In genomic region chr11:33926551-33926950, GRCm38 (mm10) we compare ENCODE assay signal across 21 mouse cellular contexts. TPM values are rescaled to one million over a fixed set of nuclear protein-coding genes. Genes with fewer than 3 reads are reported as not detected.
A peak's percentile ranks its signal among the peaks of the same experiment; 100 is the strongest.
DNase-seq lines count a peak whose midpoint lies in the region; ATAC-seq and TF ChIP-seq lines count a peak whose summit lies in the region.
"Had no signal": no experiment of that assay in that cellular context is flagged by ENCODE, and none has a peak within 500 bp of the region (broad histone marks: within the 10 kb centered on the region; RNA-seq: fewer than 3 reads in every experiment).

No protein-coding gene starts in this region.

- peak; percentile 48 for DNase-seq in embryonic facial prominence, embryonic 14.5 days (ENCODE audit: low spot score)
- DNase-seq in embryonic facial prominence, embryonic 10.5 days (ENCODE audit: low spot score), result no peak
- DNase-seq in liver, result peak; percentile 41
- no peak for DNase-seq in gastrocnemius, adult 8-10 months (ENCODE audit: low spot score in 2 of 2)
- DNase-seq: adrenal gland, postnatal 25 days; cerebellum, adult 18-20 months; cerebellum, postnatal 36 days; gastrocnemius, adult 2 months; heart, adult 11 months; lung, postnatal 10 days; right cerebral cortex, postnatal 25 days had no signal

- no peak overlapping the region for H3K27ac ChIP-seq in embryonic facial prominence, embryonic 14.5 days (replicated peaks; ENCODE audit: low read depth, low read length)
- no peak overlapping the region for H3K27ac ChIP-seq in embryonic facial prominence, embryonic 10.5 days (replicated peaks)
- no peak overlapping the region for H3K27ac ChIP-seq in liver, embryonic 12.5 days
- no peak overlapping the region for H3K27ac ChIP-seq in intestine, embryonic 15.5 days
- H3K27ac ChIP-seq: forebrain, embryonic 12.5 days; gastrocnemius, adult 2 months; hindbrain, embryonic 14.5 days; limb, embryonic 15.5 days had no signal

- no peak for TF ChIP-seq POLR2A in myocyte (IDR thresholded peaks at IDR 0.05; ENCODE audit: insufficient read length, low read depth)

- no peak overlapping the region for H3K9ac ChIP-seq in embryonic facial prominence, embryonic 14.5 days (ENCODE audit: low read depth, low read length)
- no peak overlapping the region for H3K9ac ChIP-seq in liver, embryonic 12.5 days
- H3K9ac ChIP-seq in intestine, embryonic 15.5 days, result no peak overlapping the region
- H3K9ac ChIP-seq: forebrain, embryonic 12.5 days; heart, embryonic 12.5 days; hindbrain, embryonic 14.5 days; limb, embryonic 15.5 days had no signal

- no peaks in the 10 kb centered on the region for H3K4me1 ChIP-seq in embryonic facial prominence, embryonic 14.5 days (ENCODE audit: control insufficient read depth, insufficient read depth, low read length)
- peaks cover 30% of the 10 kb centered on the region for H3K4me1 ChIP-seq in embryonic facial prominence, embryonic 10.5 days
- no peaks in the 10 kb centered on the region for H3K4me1 ChIP-seq in liver, embryonic 12.5 days
- peaks cover 11% of the 10 kb centered on the region for H3K4me1 ChIP-seq in intestine, embryonic 15.5 days (replicated peaks)
- H3K4me1 ChIP-seq: forebrain, embryonic 12.5 days; heart, embryonic 12.5 days had no signal

- no peak overlapping the region for H3ac ChIP-seq in myocyte (ENCODE audit: control insufficient read depth, insufficient read length)

- no peak overlapping the region for H3K4me3 ChIP-seq in embryonic facial prominence, embryonic 14.5 days (ENCODE audit: low read depth, low read length)
- H3K4me3 ChIP-seq in embryonic facial prominence, embryonic 10.5 days, result no peak overlapping the region
- no peak overlapping the region for H3K4me3 ChIP-seq in liver, embryonic 12.5 days
- no peak overlapping the region for H3K4me3 ChIP-seq in intestine, embryonic 15.5 days (replicated peaks)
- no peak overlapping the region for H3K4me3 ChIP-seq in myocyte
- H3K4me3 ChIP-seq: forebrain, embryonic 12.5 days; gastrocnemius, adult 2 months; heart, embryonic 12.5 days; limb, embryonic 15.5 days had no signal

- H3K79me2 ChIP-seq in myocyte (ENCODE audit: control insufficient read depth, insufficient read depth), result no peaks in the 10 kb centered on the region

- no peaks in the 10 kb centered on the region for H3K9me3 ChIP-seq in embryonic facial prominence, embryonic 14.5 days (ENCODE audit: control insufficient read depth, low read length)
- H3K9me3 ChIP-seq in embryonic facial prominence, embryonic 10.5 days, result no peaks in the 10 kb centered on the region
- H3K9me3 ChIP-seq in liver, embryonic 12.5 days (replicated peaks), result no peaks in the 10 kb centered on the region
- no peaks in the 10 kb centered on the region for H3K9me3 ChIP-seq in intestine, embryonic 15.5 days
- H3K9me3 ChIP-seq: forebrain, embryonic 12.5 days; heart, embryonic 12.5 days; limb, embryonic 15.5 days had no signal

- H3K4me2 ChIP-seq in embryonic facial prominence, embryonic 14.5 days (ENCODE audit: low read depth, low read length), result no peak overlapping the region
- no peak overlapping the region for H3K4me2 ChIP-seq in liver, embryonic 12.5 days
- H3K4me2 ChIP-seq in intestine, embryonic 15.5 days (replicated peaks), result no peak overlapping the region
- no peak overlapping the region for H3K4me2 ChIP-seq in myocyte (ENCODE audit: low read depth)
- H3K4me2 ChIP-seq: forebrain, embryonic 12.5 days; heart, embryonic 12.5 days; hindbrain, embryonic 14.5 days; limb, embryonic 15.5 days had no signal

- no peaks in the 10 kb centered on the region for H3K36me3 ChIP-seq in embryonic facial prominence, embryonic 14.5 days (ENCODE audit: control insufficient read depth, insufficient read depth, low read length)
- no peaks in the 10 kb centered on the region for H3K36me3 ChIP-seq in embryonic facial prominence, embryonic 10.5 days (replicated peaks)
- H3K36me3 ChIP-seq in liver, embryonic 12.5 days, result no peaks in the 10 kb centered on the region
- H3K36me3 ChIP-seq in intestine, embryonic 15.5 days, result no peaks in the 10 kb centered on the region
- H3K36me3 ChIP-seq in myocyte (ENCODE audit: control insufficient read depth, insufficient read depth), result no peaks in the 10 kb centered on the region
- H3K36me3 ChIP-seq: forebrain, embryonic 12.5 days; heart, embryonic 12.5 days; limb, embryonic 15.5 days had no signal

- ATAC-seq in embryonic facial prominence, embryonic 14.5 days (ENCODE audit: low read depth), result 0 out of 2 replicates have a peak, but pooled peaks have one; percentile 42
- no peak for ATAC-seq in liver, embryonic 12.5 days
- ATAC-seq in intestine, embryonic 15.5 days, result peak; percentile 81
- ATAC-seq in megakaryocyte-erythroid progenitor cell, adult 5-6 weeks (replicated peaks; ENCODE audit: low FRiP score, low TSS enrichment, poor library complexity, severe bottlenecking), result no peak
- ATAC-seq: CD4-positive, CD25-positive, alpha-beta regulatory T cell, adult 4 months had no signal

- WGBS in embryonic facial prominence, embryonic 14.5 days, result 45% methylated on average over 2 of the region's 2 CpGs
- 70% methylated on average over 2 of the region's 2 CpGs for WGBS in embryonic facial prominence, embryonic 10.5 days
- 29% methylated on average over 2 of the region's 2 CpGs for WGBS in liver, embryonic 12.5 days (ENCODE audit: insufficient replicate concordance)
- WGBS in intestine, embryonic 15.5 days, result 22% methylated on average over 2 of the region's 2 CpGs

- H3K27me3 ChIP-seq in embryonic facial prominence, embryonic 14.5 days (replicated peaks; ENCODE audit: control insufficient read depth, insufficient read depth, low read length), result no peaks in the 10 kb centered on the region
- peaks cover 43% of the 10 kb centered on the region for H3K27me3 ChIP-seq in embryonic facial prominence, embryonic 10.5 days (replicated peaks; ENCODE audit: low read depth, poor library complexity, severe bottlenecking)
- 0 out of 2 replicates have a peak, but pooled peaks cover under 1% of the 10 kb centered on the region for H3K27me3 ChIP-seq in liver, embryonic 12.5 days (replicated peaks)
- no peaks in the 10 kb centered on the region for H3K27me3 ChIP-seq in intestine, embryonic 15.5 days (replicated peaks)
- H3K27me3 ChIP-seq in myocyte (ENCODE audit: control insufficient read depth, insufficient read depth, insufficient read length), result no peaks in the 10 kb centered on the region
- H3K27me3 ChIP-seq: limb, embryonic 15.5 days had no signal

TF ChIP-seq in myocyte, 11 proteins besides CTCF, POLR2A, EP300 and RAD21:
- TF ChIP-seq MYOD1 (IDR thresholded peaks at IDR 0.05; ENCODE audit: control insufficient read depth in 1 of 3, insufficient read length in 2 of 3, low read depth in 2 of 3) (no peak), USF1 (IDR thresholded peaks at IDR 0.05; ENCODE audit: low read depth) (peak; percentile 45)

RNA-seq across cellular contexts. Expression of gene Kcnmb1, which starts 36.3 kb away (rescaled TPM):
- polyA plus RNA-seq in embryonic facial prominence, embryonic 14.5 days (2014; fragmentation: Nextera tagmentation; extraction: Ambion mirVana), result 0.09 and 0.22 TPM in 2 replicates
- 0.09 and 0.13 TPM in 2 replicates for polyA plus RNA-seq in embryonic facial prominence, embryonic 10.5 days (2016; fragmentation: Nextera tagmentation; extraction: Ambion mirVana)
- polyA plus RNA-seq in liver, embryonic 12.5 days (2016; fragmentation: Nextera tagmentation; extraction: Ambion mirVana), result 0.11 and 0.18 TPM in 2 replicates
- 1.8 and 2.0 TPM in 2 replicates for polyA plus RNA-seq in intestine, embryonic 15.5 days (2015; fragmentation: Nextera tagmentation; extraction: Ambion mirVana)
- polyA plus RNA-seq in myocyte (2012; fragmentation: generic; extraction: Trizol), result 0.07 TPM
- total RNA-seq in gastrocnemius, adult 8-10 months (2022), result under 1 TPM; 0.12 to 0.31 (median 0.15) TPM
- not detected in 2 replicates for total RNA-seq in megakaryocyte-erythroid progenitor cell, adult 5-6 weeks (2014; fragmentation: Nextera tagmentation)
- total RNA-seq in megakaryocyte-erythroid progenitor cell, adult 5-6 weeks (2017), result not detected in 2 replicates
- total RNA-seq: megakaryocyte, adult 5-6 weeks had no signal
- polyA plus RNA-seq: forebrain, embryonic 12.5 days had no signal

Comparison
In these comparisons a context has a peak if more than half of its experiments do, and no peak if none do; other contexts are left out.
1. DNase-seq: peak in embryonic facial prominence, embryonic 14.5 days (single experiment) and liver (single experiment); none in embryonic facial prominence, embryonic 10.5 days (single experiment) and gastrocnemius, adult 8-10 months (0 of 2).
2. ATAC-seq: peak in embryonic facial prominence, embryonic 14.5 days (single experiment) and intestine, embryonic 15.5 days (single experiment); none in liver, embryonic 12.5 days (single experiment) and megakaryocyte-erythroid progenitor cell, adult 5-6 weeks (single experiment).